Mouse (Mus musculus): Measurements from ENCODE around the gene Syt11.

GRCm38 (mm10) chr3:88736556-88736955, 38.4 kb downstream of the Syt11 start:
- no peak for TF ChIP-seq CTCF (IDR thresholded peaks at IDR 0.05; ENCODE audit: extremely low read depth, insufficient read length, insufficient replicate concordance, low read depth, low read length)
- TF ChIP-seq POLR2A (IDR thresholded peaks at IDR 0.05; ENCODE audit: low read depth, low read length), result no peak
